Mouse (Mus musculus) lung, postnatal 0 days (tissue): Measurements from ENCODE around the gene Tmem150c. TPM values are rescaled to one million over a fixed set of nuclear protein-coding genes. Genes with fewer than 3 reads are reported as not detected.
A peak's percentile ranks its signal among the peaks of the same experiment; 100 is the strongest.

Source experiments
- ATAC-seq: fragments of 200-750 bp; cut with Nextera tagmentation; 2 replicates; pipeline ENCODE4 v1.8.0; 2017; ENCODE audit warnings: moderate library complexity
- DNase-seq: peaks from one replicate; pipeline ENCODE4 v3.0.0-alpha.2; 2016; ENCODE audit warnings: low spot score
- H3K27ac ChIP-seq: fragments of 300-500 bp; sonication (generic); 2 replicates; pipeline ENCODE4 v1.5.1; 2014; ENCODE audit warnings: antibody characterized with exemption, mild to moderate bottlenecking, low read length, mixed read lengths
- H3K27me3 ChIP-seq: fragments of 300-500 bp; sonication (generic); replicated peaks from 2 replicates; pipeline ENCODE4 v1.6.1; 2014; ENCODE audit warnings: low read length, mixed read lengths; ENCODE audit not compliant: insufficient read depth
- H3K36me3 ChIP-seq: fragments of 300-500 bp; sonication (generic); 2 replicates; pipeline ENCODE4 v1.6.1; 2014; ENCODE audit warnings: low read length, mixed read lengths; ENCODE audit not compliant: insufficient read depth
- H3K4me1 ChIP-seq: fragments of 300-500 bp; sonication (generic); 2 replicates; pipeline ENCODE4 v1.6.1; 2014; ENCODE audit warnings: antibody characterized with exemption, low read depth, low read length, mixed read lengths; ENCODE audit not compliant: insufficient read depth
- H3K4me2 ChIP-seq: fragments of 300-500 bp; sonication (generic); replicated peaks from 2 replicates; pipeline ENCODE4 v1.6.1; 2014; ENCODE audit warnings: low read depth, mild to moderate bottlenecking, low read length, moderate library complexity, mixed read lengths
- H3K4me3 ChIP-seq: fragments of 300-500 bp; sonication (generic); 2 replicates; pipeline ENCODE4 v1.5.1; 2014; ENCODE audit warnings: low read depth, low read length
- H3K9ac ChIP-seq: fragments of 300-500 bp; sonication (generic); replicated peaks from 2 replicates; pipeline ENCODE4 v1.6.1; 2014; ENCODE audit warnings: low read depth, mild to moderate bottlenecking
- H3K9me3 ChIP-seq: fragments of 300-500 bp; sonication (generic); 2 replicates; pipeline ENCODE4 v1.6.1; 2016; ENCODE audit warnings: low read length, mixed read lengths
- CTCF ChIP-seq: IDR thresholded peaks from 2 replicates; pipeline ENCODE4 v1.5.1; 2016; ENCODE audit warnings: antibody characterized with exemption, mild to moderate bottlenecking
- EP300 ChIP-seq: IDR thresholded peaks from 2 replicates; pipeline ENCODE4 v1.6.1; 2016; ENCODE audit warnings: antibody characterized with exemption, mild to moderate bottlenecking, control low read depth
- WGBS: fragments of 180-500 bp; shearing (Covaris S2); extraction: QIAGEN DNeasy Blood & Tissue Kit; methylation state at CpG from one replicate; pipeline ENCODE4 v1.1.7; 2014; 5-methylcytosine and 5-hydroxymethylcytosine counted together
- polyA plus RNA-seq: library from polyadenylated mRNA; unstranded; fragments of >200 nt; fragmentation: Nextera tagmentation; extraction: Ambion mirVana; gene quantifications from 2 replicates; pipeline ENCODE4 v1.2.1, GENCODE M21; 2015

Gene Tmem150c
- polyA plus RNA-seq, 1 experiment from 2014 or later = 5.4 TPM

GRCm38 (mm10) chr5:100120711-100121141, 38.9 kb downstream of the Tmem150c start:
- Histone ChIP-seq H3K27me3 (no peaks in the 10 kb centered on the region; the same call in 1 of the 2 replicates), H3K9ac (no peak overlapping the region), H3K4me1 (no peaks in the 10 kb centered on the region), H3K27ac (no peak overlapping the region), H3K4me2 (no peak overlapping the region), H3K9me3 (no peaks in the 10 kb centered on the region), H3K4me3 (no peak overlapping the region), H3K36me3 (no peaks in the 10 kb centered on the region)
- 9% methylated on average over 20 of the region's 20 CpGs for WGBS
- TF ChIP-seq EP300 (no peak), CTCF (no peak)
- ATAC-seq (no peak), DNase-seq (no peak)

DNA sequence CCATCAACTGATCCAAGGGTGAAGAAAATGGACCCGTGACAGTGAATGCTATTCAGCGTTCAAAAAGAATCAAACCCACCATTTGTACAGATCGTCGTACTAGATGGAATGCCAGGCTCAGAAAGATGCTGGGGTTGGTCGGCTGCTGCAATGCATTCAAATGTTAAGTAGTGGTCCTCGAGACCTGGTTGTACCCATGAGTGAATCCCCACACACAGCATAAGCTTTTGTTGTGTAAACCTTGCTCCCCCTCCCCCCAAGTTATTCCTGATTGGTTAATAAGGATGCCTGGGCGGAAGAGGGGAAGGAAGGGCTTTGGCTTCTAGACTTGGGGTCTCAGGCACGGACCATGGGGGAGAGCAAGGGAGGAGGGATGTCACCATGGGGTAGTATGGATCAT, 40.3 kb downstream of the Tmem150c start:
- WGBS = 66% methylated on average over 8 of the region's 8 CpGs
- H3K27ac ChIP-seq = no peak overlapping the region
- H3K36me3 ChIP-seq = no peaks in the 10 kb centered on the region

GRCm38 (mm10) chr5:100113403-100113802, 46.2 kb downstream of the Tmem150c start:
- no peak for DNase-seq
- Histone ChIP-seq H3K4me3 (no peak overlapping the region), H3K9ac (no peak overlapping the region), H3K4me1 (no peaks in the 10 kb centered on the region), H3K4me2 (no peak overlapping the region), H3K27ac (no peak overlapping the region), H3K27me3 (no peaks in the 10 kb centered on the region), H3K36me3 (no peaks in the 10 kb centered on the region), H3K9me3 (no peaks in the 10 kb centered on the region)
- TF ChIP-seq CTCF (no peak), EP300 (no peak)
- ATAC-seq = no peak
- WGBS = 42% methylated on average over 5 of the region's 5 CpGs

More for the DNA sequence above, 40.3 kb downstream of the Tmem150c start:
- Histone ChIP-seq H3K4me3 (no peak overlapping the region), H3K4me1 (no peaks in the 10 kb centered on the region), H3K27me3 (no peaks in the 10 kb centered on the region; the same call in 1 of the 2 replicates), H3K4me2 (no peak overlapping the region), H3K9ac (no peak overlapping the region), H3K9me3 (no peaks in the 10 kb centered on the region)
- ATAC-seq (no peak), DNase-seq (no peak)
- TF ChIP-seq EP300 = no peak
- TF ChIP-seq CTCF = no peak

GRCm38 (mm10) chr5:100110581-100110980, 49.0 kb downstream of the Tmem150c start:
- DNase-seq (no peak), ATAC-seq (no peak)
- Histone ChIP-seq H3K27me3 (no peaks in the 10 kb centered on the region), H3K9me3 (no peaks in the 10 kb centered on the region), H3K9ac (no peak overlapping the region), H3K4me3 (no peak overlapping the region), H3K4me1 (no peaks in the 10 kb centered on the region), H3K36me3 (no peaks in the 10 kb centered on the region), H3K4me2 (no peak overlapping the region), H3K27ac (no peak overlapping the region)
- no peak for TF ChIP-seq CTCF
- no peak for TF ChIP-seq EP300
- 59% methylated on average over 3 of the region's 3 CpGs for WGBS

DNA sequence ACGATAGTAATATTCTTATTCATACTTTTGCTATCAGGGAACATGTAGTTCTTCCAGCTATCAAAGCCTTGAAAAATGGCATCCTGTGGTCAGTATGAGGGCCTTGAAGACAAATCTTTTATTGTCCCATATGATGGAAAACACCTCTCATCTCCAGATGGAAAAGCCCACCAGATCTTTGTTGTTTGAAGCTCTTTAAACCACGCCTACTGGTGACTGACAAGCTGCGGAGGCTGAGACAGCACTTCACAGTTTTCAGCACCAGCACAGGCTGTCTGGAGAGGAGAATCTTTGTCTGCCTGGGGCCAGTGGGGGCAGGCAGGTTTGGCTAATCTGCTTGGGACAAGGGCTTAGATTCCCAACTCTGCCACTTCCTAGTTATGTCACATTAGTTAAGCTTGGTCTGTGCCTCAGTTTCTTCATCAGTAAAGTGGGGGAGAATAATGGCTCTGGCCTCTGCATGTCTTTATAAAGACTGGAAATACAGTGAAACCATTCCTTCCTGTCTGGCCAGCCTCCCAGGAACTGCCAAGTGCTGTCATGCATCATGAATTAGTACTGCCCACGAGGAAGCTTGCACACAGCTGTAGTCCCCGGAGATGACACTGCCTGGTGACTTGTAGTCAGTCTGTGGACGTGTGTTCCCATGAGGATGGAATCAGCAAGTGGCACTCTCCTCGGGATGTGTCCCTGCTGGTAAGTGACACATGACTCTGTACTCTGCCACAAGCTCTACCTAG, 49.9 kb downstream of the Tmem150c start:
- Histone ChIP-seq H3K9ac (no peak overlapping the region), H3K4me2 (no peak overlapping the region), H3K4me1 (no peaks in the 10 kb centered on the region), H3K27ac (no peak overlapping the region), H3K36me3 (no peaks in the 10 kb centered on the region), H3K9me3 (no peaks in the 10 kb centered on the region), H3K4me3 (no peak overlapping the region), H3K27me3 (no peaks in the 10 kb centered on the region)
- TF ChIP-seq CTCF (no peak), EP300 (no peak)
- ATAC-seq = peak; percentile 37
- DNase-seq = peak; percentile 67
- WGBS = 27% methylated on average over 7 of the region's 7 CpGs

DNA sequence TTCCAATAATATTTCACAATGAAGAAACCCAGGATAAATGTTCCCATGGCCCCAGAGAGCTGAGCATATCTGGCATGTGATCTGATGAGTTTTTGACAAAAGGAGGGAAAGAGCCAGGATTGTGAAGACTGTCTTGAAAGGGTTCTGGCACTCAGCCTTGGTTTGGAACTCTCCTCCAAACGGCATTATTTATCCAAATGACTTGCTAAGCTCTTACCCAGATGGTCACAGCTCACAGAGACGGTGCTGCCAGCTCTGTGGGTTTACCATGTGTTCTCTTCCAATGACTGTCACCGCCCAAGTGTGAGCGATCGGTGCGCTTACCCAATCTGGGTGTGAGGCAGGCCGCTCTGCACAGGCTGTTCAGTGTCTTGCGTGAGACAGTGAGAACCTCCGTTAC, 50.7 kb downstream of the Tmem150c start:
- peak; percentile 90 for DNase-seq
- no peak overlapping the region for H3K27ac ChIP-seq
- no peak overlapping the region for H3K9ac ChIP-seq
- no peak overlapping the region for H3K4me2 ChIP-seq
- H3K9me3 ChIP-seq = no peaks in the 10 kb centered on the region
- H3K4me3 ChIP-seq = no peak overlapping the region
- H3K36me3 ChIP-seq = no peaks in the 10 kb centered on the region
- 62% methylated on average over 9 of the region's 9 CpGs for WGBS
- no peaks in the 10 kb centered on the region for H3K4me1 ChIP-seq
- ATAC-seq = peak; percentile 87
- no peaks in the 10 kb centered on the region for H3K27me3 ChIP-seq
- TF ChIP-seq CTCF = no peak
- 0 out of 2 replicates have a peak, but pooled peaks have one; percentile 19 for TF ChIP-seq EP300
